Mouse (Mus musculus) liver, postnatal 0 days (tissue): ENCODE data around the gene Oaz1.

ENCODE experiments used
- CTCF ChIP-seq: sonication (generic); IDR thresholded peaks from 2 replicates; pipeline ENCODE4 v1.5.1; 2016; ENCODE audit warnings: antibody characterized with exemption, low read depth
- EP300 ChIP-seq: IDR thresholded peaks from 2 replicates; pipeline ENCODE4 v1.6.1; 2016; ENCODE audit warnings: antibody characterized with exemption, low read depth, mild to moderate bottlenecking

- TF ChIP-seq EP300, result no peak
- no peak for TF ChIP-seq CTCF
These were observed 1.5 kb downstream of the Oaz1 start for GRCm38 (mm10) chr10:80827870-80828420.
